Mouse (Mus musculus) C2C12 (cell line): Measurements from ENCODE around the gene Rsrc1. TPM values are rescaled to one million over a fixed set of nuclear protein-coding genes. Genes with fewer than 3 reads are reported as not detected.

Source experiments
- H3K27me3 ChIP-seq: one replicate; pipeline ENCODE4 v1.6.1; 2011; ENCODE audit not compliant: control insufficient read depth, insufficient read depth, insufficient read length
- H3K36me3 ChIP-seq: one replicate; pipeline ENCODE4 v1.6.1; 2011; ENCODE audit not compliant: control insufficient read depth, insufficient read depth
- H3K4me3 ChIP-seq: one replicate; pipeline ENCODE4 v1.5.1; 2011; ENCODE audit warnings: mild to moderate bottlenecking, control low read depth; ENCODE audit not compliant: poor library complexity, insufficient read depth, severe bottlenecking
- H3K79me2 ChIP-seq: one replicate; pipeline ENCODE4 v1.6.1; 2011; ENCODE audit not compliant: control insufficient read depth, insufficient read depth
- H3K79me3 ChIP-seq: one replicate; pipeline ENCODE4 v1.6.1; 2011; ENCODE audit warnings: low read depth, control low read depth
- H3ac ChIP-seq: one replicate; pipeline ENCODE3; 2011; ENCODE audit warnings: low read depth; ENCODE audit not compliant: control insufficient read depth, insufficient read length
- CEBPB ChIP-seq: IDR thresholded peaks from one replicate; pipeline ENCODE4 v1.6.1; 2011; ENCODE audit warnings: low read depth, mild to moderate bottlenecking, control low read depth, moderate library complexity
- CTCF ChIP-seq: IDR thresholded peaks from one replicate; pipeline ENCODE4 v1.5.1; 2011; ENCODE audit not compliant: control insufficient read depth, insufficient read depth, insufficient read length
- FOSL1 ChIP-seq: IDR thresholded peaks from one replicate; pipeline ENCODE4 v1.8.0; 2011; ENCODE audit warnings: mild to moderate bottlenecking, low read length; ENCODE audit not compliant: poor library complexity, insufficient read depth, severe bottlenecking
- MAX ChIP-seq: IDR thresholded peaks from one replicate; pipeline ENCODE4 v1.6.1; 2011; ENCODE audit warnings: mild to moderate bottlenecking, control low read depth
- MYOD1 ChIP-seq: IDR thresholded peaks from one replicate; pipeline ENCODE4 v1.6.1; 2011; ENCODE audit warnings: low read depth; ENCODE audit not compliant: control insufficient read depth, insufficient read length
- MYOG ChIP-seq: IDR thresholded peaks from one replicate; pipeline ENCODE4 v1.6.1; 2011; ENCODE audit not compliant: control insufficient read depth, insufficient read length; ENCODE audit errors: extremely low read depth
- USF1 ChIP-seq: IDR thresholded peaks from one replicate; pipeline ENCODE4 v1.6.1; 2011; ENCODE audit warnings: low read depth, mild to moderate bottlenecking, control low read depth, moderate library complexity
- long read RNA-seq, 2 experiments: library from polyadenylated mRNA; unstranded; transcript quantifications; one replicate each; pipeline ENCODE4 v2.0.0; 2019 to 2020
- polyA plus RNA-seq: library from polyadenylated mRNA; unstranded; fragments of >200 nt; fragmentation: generic; extraction: Trizol; gene quantifications from one replicate; pipeline ENCODE4 v1.2.1, GENCODE M21; 2012; ENCODE audit warnings: missing spikeins

The Rsrc1 gene
- polyA plus RNA-seq, result 15.9 TPM
- long read RNA-seq, experiment 1, transcript Rsrc1-203 (10 exons, 3,224 nt), result major isoform, 22 of 73 reads
- long read RNA-seq, experiment 1, partial matches to known transcripts, result 11 of 73 reads
- long read RNA-seq, experiment 1, other reads (novel, unspliced or antisense), result 33 of 73 reads
- long read RNA-seq, experiment 2, transcript Rsrc1-203 (10 exons, 3,224 nt), result major isoform, 45 of 164 reads
- long read RNA-seq, experiment 2, transcript Rsrc1-206 (10 exons, 1,406 nt), result minor isoform, 6 of 164 reads
- long read RNA-seq, experiment 2, partial matches to known transcripts, result 12 of 164 reads
- long read RNA-seq, experiment 2, other reads (novel, unspliced or antisense), result 101 of 164 reads

DNA sequence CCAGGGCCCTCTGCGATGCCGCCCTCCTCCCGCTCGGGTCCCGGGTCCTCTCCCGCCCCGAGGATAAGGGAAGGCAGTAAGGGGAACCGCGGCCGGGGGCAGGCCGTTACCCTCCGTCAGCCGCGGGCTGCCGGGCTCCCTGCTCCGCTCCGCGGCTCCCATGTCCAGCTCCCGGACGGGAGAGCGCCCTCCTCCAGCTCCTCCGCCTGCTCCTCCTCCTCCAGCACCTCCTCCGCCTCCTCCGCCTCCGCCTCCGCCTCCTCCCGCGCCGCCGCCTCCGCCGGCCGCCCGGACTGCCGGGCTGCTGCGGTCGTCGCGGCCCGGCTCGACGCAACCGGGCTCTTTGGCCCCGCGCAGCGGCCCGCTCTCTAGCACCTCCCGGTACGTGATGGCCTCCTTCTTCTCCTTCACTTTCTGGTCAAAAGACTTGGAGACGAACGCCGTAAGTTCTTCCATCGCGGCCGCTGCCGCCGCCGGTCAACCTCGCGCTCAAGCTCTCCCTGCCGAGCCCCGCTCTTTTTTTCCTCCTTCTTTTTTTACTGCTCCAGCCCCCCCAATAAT lies at the start of gene Rsrc1:
TSS of gene Rsrc1 (plus strand) at position 290 of the 561 bp plus-strand sequence.
- Histone ChIP-seq H3K79me2 (peaks cover 74% of the 10 kb centered on the region), H3ac (peak within 1 kb of the TSS; percentile 93), H3K27me3 (no peaks in the 10 kb centered on the region), H3K4me3 (peak within 1 kb of the TSS; percentile 68), H3K36me3 (no peaks in the 10 kb centered on the region), H3K79me3 (peaks cover 24% of the 10 kb centered on the region)
- TF ChIP-seq MAX (no peak), CTCF (peak; percentile 8)

DNA sequence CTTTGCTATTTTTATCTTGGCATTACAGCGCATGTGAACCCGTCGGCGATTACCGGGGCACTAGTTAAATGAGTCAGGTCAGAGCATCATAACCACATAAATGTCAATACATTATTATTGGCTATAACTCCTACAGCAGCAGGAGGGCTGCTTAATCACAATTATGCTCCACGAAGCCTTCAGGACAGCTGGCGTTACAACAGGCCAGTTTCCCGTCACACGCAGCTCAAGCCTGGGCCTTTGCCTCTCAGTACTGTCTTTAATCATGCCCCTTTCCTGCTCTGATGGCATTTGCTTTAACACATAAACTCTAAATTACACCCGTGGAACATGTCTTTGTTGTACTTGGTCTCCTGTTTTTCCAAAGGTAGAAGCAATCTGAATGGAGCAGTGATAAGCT lies 41.5 kb upstream of the Rsrc1 start:
- TF ChIP-seq MYOD1 (no peak), FOSL1 (no peak), MAX (no peak), CEBPB (no peak), MYOG (no peak), CTCF (no peak), USF1 (no peak)
- Histone ChIP-seq H3K79me2 (no peaks in the 10 kb centered on the region), H3K4me3 (no peak overlapping the region), H3K27me3 (no peaks in the 10 kb centered on the region), H3K36me3 (no peaks in the 10 kb centered on the region), H3K79me3 (no peaks in the 10 kb centered on the region), H3ac (no peak overlapping the region)

DNA sequence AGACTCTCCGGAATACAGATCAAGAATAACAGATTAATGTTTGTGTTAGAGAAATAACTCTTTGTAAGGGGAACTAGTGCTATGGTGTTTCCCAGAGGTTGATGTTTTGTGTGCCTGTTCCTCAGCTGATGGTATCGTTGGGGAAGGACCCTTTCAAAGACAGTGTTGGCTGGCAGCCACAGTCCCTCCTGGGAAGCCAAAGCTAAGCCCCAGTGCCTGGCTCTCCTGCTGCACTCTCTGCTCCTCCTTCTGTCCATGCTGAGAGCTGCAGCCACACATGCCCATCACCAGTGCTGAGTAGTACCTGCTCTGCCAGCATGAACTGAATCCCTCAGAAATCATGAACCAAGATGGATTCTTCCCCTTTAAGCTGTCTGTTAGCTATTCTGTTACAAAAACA lies 26.1 kb upstream of the Rsrc1 start:
- H3K4me3 ChIP-seq, result no peak overlapping the region
- no peaks in the 10 kb centered on the region for H3K79me2 ChIP-seq
- H3K27me3 ChIP-seq, result no peaks in the 10 kb centered on the region
- H3ac ChIP-seq, result no peak overlapping the region
- no peaks in the 10 kb centered on the region for H3K79me3 ChIP-seq
- no peaks in the 10 kb centered on the region for H3K36me3 ChIP-seq
- TF ChIP-seq CTCF (no peak), MYOD1 (no peak), CEBPB (no peak), MAX (no peak), USF1 (no peak), FOSL1 (no peak), MYOG (no peak)

DNA sequence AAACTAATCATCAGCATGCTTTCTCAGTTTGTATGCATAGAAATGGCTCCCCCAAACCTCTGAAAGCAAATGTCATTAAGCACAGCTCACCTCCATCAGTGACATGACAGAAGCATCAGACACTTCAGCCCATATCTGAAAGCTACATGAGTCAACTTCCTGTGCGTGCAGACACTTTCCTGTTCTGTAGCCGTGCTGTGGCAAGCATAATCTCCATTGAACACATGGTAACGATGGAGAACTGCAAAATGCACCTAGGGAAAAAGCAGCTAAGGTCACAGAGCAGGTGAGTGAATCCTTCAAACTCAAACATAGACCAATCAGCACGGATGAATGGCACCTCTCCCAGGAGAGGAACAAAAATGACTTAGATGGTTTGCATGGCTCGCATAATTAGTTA lies 21.2 kb upstream of the Rsrc1 start:
- H3K36me3 ChIP-seq, result no peaks in the 10 kb centered on the region
- no peak overlapping the region for H3K4me3 ChIP-seq
- H3K27me3 ChIP-seq, result no peaks in the 10 kb centered on the region
- TF ChIP-seq FOSL1, result no peak
- no peak for TF ChIP-seq MAX
- no peak for TF ChIP-seq MYOD1
- no peak for TF ChIP-seq MYOG
- TF ChIP-seq USF1, result no peak
- TF ChIP-seq CTCF, result no peak
- no peak for TF ChIP-seq CEBPB
- H3K79me2 ChIP-seq, result no peaks in the 10 kb centered on the region
- H3ac ChIP-seq, result no peak overlapping the region
- no peaks in the 10 kb centered on the region for H3K79me3 ChIP-seq

DNA sequence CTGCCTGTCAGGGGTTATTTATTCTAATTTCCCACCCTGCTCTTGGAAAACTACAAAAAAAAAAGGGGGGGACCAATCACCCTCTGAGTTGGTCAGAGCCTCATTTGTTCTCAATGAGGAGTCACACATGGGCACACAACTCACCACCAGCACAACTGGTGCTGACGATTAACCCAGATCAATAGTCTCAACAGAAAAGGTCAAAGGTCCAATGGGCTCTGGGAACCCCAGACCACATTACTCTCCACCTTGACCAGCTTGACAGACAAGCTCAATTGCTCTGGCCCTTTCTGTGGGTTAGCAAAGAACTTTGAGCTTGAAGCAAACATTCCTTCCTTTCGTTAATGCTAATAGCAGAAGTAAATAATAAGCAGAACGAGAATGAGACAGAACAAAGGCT lies 16.3 kb upstream of the Rsrc1 start:
- Histone ChIP-seq H3K79me3 (no peaks in the 10 kb centered on the region), H3K79me2 (no peaks in the 10 kb centered on the region), H3K27me3 (no peaks in the 10 kb centered on the region), H3ac (no peak overlapping the region), H3K36me3 (no peaks in the 10 kb centered on the region), H3K4me3 (no peak overlapping the region)
- TF ChIP-seq MYOD1, result no peak
- no peak for TF ChIP-seq CTCF
- TF ChIP-seq MAX, result no peak
- no peak for TF ChIP-seq USF1
- no peak for TF ChIP-seq MYOG
- no peak for TF ChIP-seq FOSL1
- TF ChIP-seq CEBPB, result no peak
